Mouse (Mus musculus): Measurements from ENCODE around the gene C130050O18Rik. TPM values are rescaled to one million over a fixed set of nuclear protein-coding genes. Genes with fewer than 3 reads are reported as not detected.

C130050O18Rik gene
- 0.12 and 0.29 TPM in 2 replicates for polyA plus RNA-seq (2014; fragmentation: Nextera tagmentation; extraction: Ambion mirVana)

DNA sequence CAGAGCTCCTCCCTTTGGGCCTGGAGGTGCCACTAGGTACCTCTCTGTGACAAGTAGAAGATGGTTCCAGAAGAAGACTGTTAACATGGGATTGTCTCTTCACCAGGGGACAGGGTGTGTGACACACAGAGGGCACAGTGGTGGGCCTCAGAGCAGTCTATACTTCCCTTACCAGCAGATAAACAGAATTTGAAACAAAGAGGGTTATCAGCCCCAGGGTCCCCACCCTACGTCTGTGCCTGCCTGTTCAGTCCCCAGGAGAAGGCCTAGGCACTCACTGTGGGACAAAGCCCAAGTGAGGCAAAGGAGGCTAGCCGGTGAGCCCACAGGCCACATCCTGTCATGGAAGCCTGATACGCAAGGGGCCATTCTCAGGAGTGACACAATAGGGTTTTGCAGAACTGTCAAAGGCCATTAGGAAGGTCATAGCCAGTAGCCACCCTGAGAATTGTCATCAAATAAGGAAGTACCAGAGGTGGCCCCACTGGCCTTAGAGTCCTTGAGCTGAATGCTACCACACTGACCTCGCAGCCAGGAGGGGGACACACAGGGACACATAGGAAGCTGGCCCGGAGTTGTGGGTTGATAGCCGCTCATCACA lies at the start of gene C130050O18Rik:
TSS of gene C130050O18Rik (plus strand) at position 480 of the 601 bp plus-strand sequence.
- H3K27ac ChIP-seq (ENCODE audit: low read depth, low read length) = no peak within 1 kb of the TSS
- H3K4me3 ChIP-seq (ENCODE audit: low read depth, low read length) = no peak within 1 kb of the TSS
- no peaks in the 10 kb centered on the region for H3K4me1 ChIP-seq (ENCODE audit: control insufficient read depth, insufficient read depth, low read length)
- no peak within 1 kb of the TSS for H3K4me2 ChIP-seq
- no peaks in the 10 kb centered on the region for H3K36me3 ChIP-seq (ENCODE audit: control insufficient read depth, insufficient read depth, low read length)
- DNase-seq (ENCODE audit: low spot score, missing footprints) (no peak), ATAC-seq (ENCODE audit: low FRiP score) (no peak)
- H3K27me3 ChIP-seq (ENCODE audit: control insufficient read depth, insufficient read depth, low read length) = no peaks in the 10 kb centered on the region
- WGBS = 84% methylated on average over 6 of the region's 6 CpGs
- no peaks in the 10 kb centered on the region for H3K9me3 ChIP-seq (ENCODE audit: control insufficient read depth, low read length)
- no peak within 1 kb of the TSS for H3K9ac ChIP-seq (ENCODE audit: low read length)

DNA sequence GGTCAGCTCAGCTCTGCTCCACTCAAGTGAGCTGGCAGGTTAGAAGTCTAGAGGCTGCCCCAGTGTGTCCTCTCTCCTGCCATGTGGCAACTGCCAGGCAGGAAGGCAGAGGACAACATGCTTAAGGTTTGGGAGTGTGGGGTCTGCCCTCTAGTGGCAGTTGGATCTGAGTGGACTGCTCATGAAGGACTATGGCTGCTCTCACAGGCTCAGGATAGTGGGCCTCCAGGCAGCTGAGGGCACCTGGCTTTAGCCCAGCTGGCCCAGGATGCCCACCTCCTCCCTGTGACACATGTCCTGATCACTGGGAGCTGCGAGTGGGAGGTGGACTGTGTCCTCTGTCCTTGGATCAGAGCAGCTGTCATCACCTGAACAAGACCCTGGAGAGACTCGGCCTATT lies 46.4 kb upstream of the C130050O18Rik start:
- H3K9ac ChIP-seq (ENCODE audit: low read length) = no peak overlapping the region
- no peaks in the 10 kb centered on the region for H3K9me3 ChIP-seq (ENCODE audit: control insufficient read depth, low read length)
- no peaks in the 10 kb centered on the region for H3K4me1 ChIP-seq (ENCODE audit: control insufficient read depth, insufficient read depth, low read length)
- H3K4me2 ChIP-seq = no peak overlapping the region
- DNase-seq (ENCODE audit: low spot score, missing footprints) = no peak
- ATAC-seq (ENCODE audit: low FRiP score) = peak; percentile 15; the same call in 1 of the 2 replicates
- 81% methylated on average over 2 of the region's 2 CpGs for WGBS
- H3K36me3 ChIP-seq (ENCODE audit: control insufficient read depth, insufficient read depth, low read length) = no peaks in the 10 kb centered on the region
- H3K4me3 ChIP-seq (ENCODE audit: low read depth, low read length) = no peak overlapping the region
- no peak overlapping the region for H3K27ac ChIP-seq (ENCODE audit: low read depth, low read length)
- H3K27me3 ChIP-seq (ENCODE audit: control insufficient read depth, insufficient read depth, low read length) = no peaks in the 10 kb centered on the region

DNA sequence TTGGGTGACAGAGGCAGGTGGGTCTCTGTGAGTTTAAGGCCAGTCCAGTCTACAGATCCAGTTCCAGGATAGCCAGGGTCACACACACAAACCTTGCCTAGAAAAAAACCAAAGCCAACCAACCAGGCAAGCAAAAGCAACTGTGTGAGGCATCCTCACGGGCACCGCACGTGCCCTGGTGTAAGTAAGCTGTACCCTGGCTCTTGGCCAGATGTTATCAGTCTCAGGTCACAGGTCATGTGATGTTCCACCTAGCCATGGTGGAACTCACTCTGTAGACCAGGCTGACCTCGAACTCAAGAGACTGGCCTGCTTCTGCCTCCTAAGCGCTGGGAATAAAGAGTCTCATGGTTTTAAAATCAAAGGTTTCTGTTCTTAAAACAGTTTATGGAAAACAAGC lies 45.8 kb upstream of the C130050O18Rik start:
- Histone ChIP-seq H3K9me3 (ENCODE audit: control insufficient read depth, low read length) (no peaks in the 10 kb centered on the region), H3K9ac (ENCODE audit: low read length) (no peak overlapping the region), H3K36me3 (ENCODE audit: control insufficient read depth, insufficient read depth, low read length) (no peaks in the 10 kb centered on the region), H3K4me3 (ENCODE audit: low read depth, low read length) (no peak overlapping the region), H3K4me2 (no peak overlapping the region), H3K27ac (ENCODE audit: low read depth, low read length) (no peak overlapping the region), H3K4me1 (ENCODE audit: control insufficient read depth, insufficient read depth, low read length) (no peaks in the 10 kb centered on the region), H3K27me3 (ENCODE audit: control insufficient read depth, insufficient read depth, low read length) (no peaks in the 10 kb centered on the region)
- no peak for ATAC-seq (ENCODE audit: low FRiP score)
- no peak for DNase-seq (ENCODE audit: low spot score, missing footprints)
- 94% methylated on average over 5 of the region's 5 CpGs for WGBS

DNA sequence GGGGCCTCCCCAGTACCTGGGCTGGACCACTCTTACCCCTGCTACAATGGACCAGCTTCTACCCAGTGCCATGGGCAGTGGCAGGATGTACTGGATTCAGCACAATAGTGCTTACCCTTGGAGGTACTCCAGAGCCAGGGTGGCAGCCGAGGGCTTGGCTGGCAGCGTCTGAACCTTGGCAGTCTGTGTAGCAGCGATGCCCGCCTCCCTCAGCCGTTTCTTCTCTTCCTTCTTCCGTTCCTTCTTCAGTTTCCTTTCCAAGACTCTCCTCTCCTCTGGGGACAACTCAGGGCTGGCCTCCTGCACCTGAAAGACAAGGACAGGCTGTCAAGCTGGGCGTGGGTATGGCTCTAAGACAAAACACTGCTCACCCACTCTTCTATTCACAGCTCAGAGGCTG lies 41.2 kb upstream of the C130050O18Rik start:
- no peaks in the 10 kb centered on the region for H3K27me3 ChIP-seq (ENCODE audit: control insufficient read depth, insufficient read depth, low read length)
- H3K4me2 ChIP-seq = no peak overlapping the region
- no peak for DNase-seq (ENCODE audit: low spot score, missing footprints)
- ATAC-seq (ENCODE audit: low FRiP score) = no peak
- H3K4me3 ChIP-seq (ENCODE audit: low read depth, low read length) = no peak overlapping the region
- no peak overlapping the region for H3K27ac ChIP-seq (ENCODE audit: low read depth, low read length)
- no peaks in the 10 kb centered on the region for H3K36me3 ChIP-seq (ENCODE audit: control insufficient read depth, insufficient read depth, low read length)
- no peaks in the 10 kb centered on the region for H3K9me3 ChIP-seq (ENCODE audit: control insufficient read depth, low read length)
- H3K4me1 ChIP-seq (ENCODE audit: control insufficient read depth, insufficient read depth, low read length) = peaks cover 3% of the 10 kb centered on the region
- no peak overlapping the region for H3K9ac ChIP-seq (ENCODE audit: low read length)
- WGBS = 72% methylated on average over 7 of the region's 7 CpGs

DNA sequence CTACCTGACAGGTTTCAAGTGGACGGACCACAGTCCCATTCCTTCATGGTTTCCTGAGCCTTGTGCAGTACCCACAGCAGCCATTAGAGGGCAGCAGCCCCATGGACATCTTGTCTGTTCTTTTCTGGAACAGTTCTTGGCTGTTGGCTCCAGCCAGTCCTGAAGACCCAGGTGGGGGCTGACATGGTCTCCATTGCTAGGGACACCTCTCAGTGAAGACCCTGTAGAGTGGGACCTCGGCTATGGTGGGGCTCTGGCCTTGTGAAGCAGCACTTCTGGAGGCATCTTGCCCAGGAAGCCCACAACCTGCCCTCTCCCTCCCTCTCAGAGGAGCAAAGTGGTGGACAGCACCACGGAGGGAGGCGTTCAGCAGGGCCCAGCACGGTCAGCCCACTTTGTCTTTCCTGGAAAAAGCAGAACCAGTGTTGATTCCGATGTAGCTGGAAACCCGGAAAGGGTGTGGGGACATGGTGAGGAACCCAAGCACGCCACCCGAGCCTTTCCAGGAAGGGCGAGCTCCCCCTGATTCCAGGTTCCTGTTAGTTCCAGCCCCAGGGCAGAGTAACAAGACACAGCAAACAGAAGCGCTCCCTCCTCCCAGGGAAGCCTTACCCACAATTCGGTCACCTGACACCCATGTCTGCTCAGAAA lies 40.7 kb upstream of the C130050O18Rik start:
- Histone ChIP-seq H3K27ac (ENCODE audit: low read depth, low read length) (no peak overlapping the region), H3K9me3 (ENCODE audit: control insufficient read depth, low read length) (no peaks in the 10 kb centered on the region), H3K9ac (ENCODE audit: low read length) (no peak overlapping the region; the same call in 1 of the 2 replicates), H3K36me3 (ENCODE audit: control insufficient read depth, insufficient read depth, low read length) (no peaks in the 10 kb centered on the region), H3K27me3 (ENCODE audit: control insufficient read depth, insufficient read depth, low read length) (no peaks in the 10 kb centered on the region), H3K4me2 (no peak overlapping the region), H3K4me3 (ENCODE audit: low read depth, low read length) (no peak overlapping the region), H3K4me1 (ENCODE audit: control insufficient read depth, insufficient read depth, low read length) (peaks cover 3% of the 10 kb centered on the region)
- DNase-seq (ENCODE audit: low spot score, missing footprints) (peak; percentile 99), ATAC-seq (ENCODE audit: low FRiP score) (peak; percentile 54)
- WGBS = 40% methylated on average over 12 of the region's 12 CpGs

DNA sequence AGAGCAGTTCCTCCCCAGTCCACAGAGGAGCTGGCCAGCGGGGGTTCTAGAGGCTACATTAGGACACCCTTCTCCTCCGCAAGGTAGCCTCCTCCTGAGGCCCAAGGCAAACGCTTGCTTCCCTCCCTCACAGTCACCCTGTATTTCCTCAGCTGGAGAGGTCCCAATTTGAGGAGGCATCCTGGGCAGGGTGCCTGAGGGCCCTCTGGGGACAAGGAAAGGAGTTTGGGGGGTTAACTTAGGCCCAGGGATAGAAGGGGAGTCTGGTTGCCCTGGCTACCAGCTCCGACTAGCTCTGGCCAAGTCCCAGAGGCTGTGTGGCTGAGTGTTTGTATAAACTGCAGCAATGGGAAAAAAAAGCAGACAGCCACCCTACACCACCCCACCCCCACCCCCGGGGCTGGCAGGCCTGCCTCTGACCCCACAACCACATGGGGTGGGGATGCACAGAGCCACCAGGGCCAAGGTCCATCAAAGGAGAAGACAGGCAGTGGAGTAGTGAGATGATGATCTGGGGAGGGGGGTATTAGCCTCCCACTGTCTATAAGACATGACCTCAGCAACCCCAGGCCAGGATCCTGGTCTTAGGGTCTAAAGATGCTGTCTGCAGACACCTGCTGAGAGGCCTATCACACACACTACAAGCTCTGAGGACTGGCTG lies 40.0 kb upstream of the C130050O18Rik start:
- no peak overlapping the region; the same call in 1 of the 2 replicates for H3K9ac ChIP-seq (ENCODE audit: low read length)
- no peak overlapping the region for H3K27ac ChIP-seq (ENCODE audit: low read depth, low read length)
- peaks cover 3% of the 10 kb centered on the region for H3K4me1 ChIP-seq (ENCODE audit: control insufficient read depth, insufficient read depth, low read length)
- no peak overlapping the region for H3K4me3 ChIP-seq (ENCODE audit: low read depth, low read length)
- no peaks in the 10 kb centered on the region for H3K27me3 ChIP-seq (ENCODE audit: control insufficient read depth, insufficient read depth, low read length)
- peak; percentile 91 for DNase-seq (ENCODE audit: low spot score, missing footprints)
- peak; percentile 26; the same call in 1 of the 2 replicates for ATAC-seq (ENCODE audit: low FRiP score)
- WGBS = 35% methylated on average over 5 of the region's 5 CpGs
- H3K9me3 ChIP-seq (ENCODE audit: control insufficient read depth, low read length) = no peaks in the 10 kb centered on the region
- no peak overlapping the region for H3K4me2 ChIP-seq
- no peaks in the 10 kb centered on the region for H3K36me3 ChIP-seq (ENCODE audit: control insufficient read depth, insufficient read depth, low read length)

DNA sequence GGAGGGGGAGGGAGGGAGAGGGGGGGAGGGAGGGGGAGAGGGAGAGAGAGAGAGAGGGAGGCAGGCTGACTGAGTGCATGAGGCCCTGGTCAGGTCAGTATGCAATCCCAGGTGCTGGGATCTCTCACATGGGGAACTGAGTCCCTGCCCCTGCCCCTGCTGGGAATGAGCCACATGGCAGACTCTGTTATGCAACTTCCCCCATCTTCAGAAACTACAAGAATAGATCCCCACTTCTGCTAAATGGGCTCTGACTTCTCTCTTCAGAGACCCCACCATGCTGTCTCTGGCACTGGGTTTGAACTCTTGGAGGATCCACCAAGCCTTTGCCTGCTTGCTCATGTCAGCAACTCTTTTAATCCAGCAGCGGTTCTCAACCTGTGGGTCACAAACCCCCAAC lies 39.3 kb upstream of the C130050O18Rik start:
- no peak overlapping the region for H3K9ac ChIP-seq (ENCODE audit: low read length)
- 72% methylated on average over 1 of the region's 1 CpGs for WGBS
- H3K27me3 ChIP-seq (ENCODE audit: control insufficient read depth, insufficient read depth, low read length) = no peaks in the 10 kb centered on the region
- no peak for ATAC-seq (ENCODE audit: low FRiP score)
- H3K27ac ChIP-seq (ENCODE audit: low read depth, low read length) = no peak overlapping the region
- H3K4me1 ChIP-seq (ENCODE audit: control insufficient read depth, insufficient read depth, low read length) = peaks cover 3% of the 10 kb centered on the region
- H3K4me2 ChIP-seq = no peak overlapping the region
- H3K4me3 ChIP-seq (ENCODE audit: low read depth, low read length) = no peak overlapping the region
- no peaks in the 10 kb centered on the region for H3K9me3 ChIP-seq (ENCODE audit: control insufficient read depth, low read length)
- H3K36me3 ChIP-seq (ENCODE audit: control insufficient read depth, insufficient read depth, low read length) = no peaks in the 10 kb centered on the region
- DNase-seq (ENCODE audit: low spot score, missing footprints) = no peak

DNA sequence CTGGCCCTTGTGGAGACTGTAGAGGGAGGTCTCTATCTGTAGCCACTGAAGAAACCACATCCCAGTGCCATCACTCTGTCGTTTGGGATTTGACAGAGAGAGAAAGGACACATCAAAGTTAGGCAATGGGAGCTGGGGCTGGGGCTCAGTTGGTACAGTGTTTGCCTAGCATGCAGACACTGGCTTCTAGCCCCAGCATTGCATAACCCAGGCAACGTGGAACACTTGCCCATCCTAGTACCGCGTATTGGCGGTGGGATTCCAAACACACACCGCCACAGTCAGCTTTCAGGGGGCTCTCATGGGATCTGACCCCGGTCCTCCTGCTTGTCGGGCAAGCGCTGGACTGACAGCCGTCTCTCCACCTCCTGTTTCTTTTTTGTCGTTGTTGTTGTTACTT lies 38.6 kb upstream of the C130050O18Rik start:
- Histone ChIP-seq H3K4me2 (no peak overlapping the region), H3K27ac (ENCODE audit: low read depth, low read length) (no peak overlapping the region), H3K9ac (ENCODE audit: low read length) (no peak overlapping the region), H3K4me1 (ENCODE audit: control insufficient read depth, insufficient read depth, low read length) (peaks cover 3% of the 10 kb centered on the region), H3K27me3 (ENCODE audit: control insufficient read depth, insufficient read depth, low read length) (no peaks in the 10 kb centered on the region), H3K9me3 (ENCODE audit: control insufficient read depth, low read length) (no peaks in the 10 kb centered on the region), H3K4me3 (ENCODE audit: low read depth, low read length) (no peak overlapping the region), H3K36me3 (ENCODE audit: control insufficient read depth, insufficient read depth, low read length) (no peaks in the 10 kb centered on the region)
- ATAC-seq (ENCODE audit: low FRiP score) = no peak
- no peak for DNase-seq (ENCODE audit: low spot score, missing footprints)
- WGBS = 84% methylated on average over 11 of the region's 11 CpGs

DNA sequence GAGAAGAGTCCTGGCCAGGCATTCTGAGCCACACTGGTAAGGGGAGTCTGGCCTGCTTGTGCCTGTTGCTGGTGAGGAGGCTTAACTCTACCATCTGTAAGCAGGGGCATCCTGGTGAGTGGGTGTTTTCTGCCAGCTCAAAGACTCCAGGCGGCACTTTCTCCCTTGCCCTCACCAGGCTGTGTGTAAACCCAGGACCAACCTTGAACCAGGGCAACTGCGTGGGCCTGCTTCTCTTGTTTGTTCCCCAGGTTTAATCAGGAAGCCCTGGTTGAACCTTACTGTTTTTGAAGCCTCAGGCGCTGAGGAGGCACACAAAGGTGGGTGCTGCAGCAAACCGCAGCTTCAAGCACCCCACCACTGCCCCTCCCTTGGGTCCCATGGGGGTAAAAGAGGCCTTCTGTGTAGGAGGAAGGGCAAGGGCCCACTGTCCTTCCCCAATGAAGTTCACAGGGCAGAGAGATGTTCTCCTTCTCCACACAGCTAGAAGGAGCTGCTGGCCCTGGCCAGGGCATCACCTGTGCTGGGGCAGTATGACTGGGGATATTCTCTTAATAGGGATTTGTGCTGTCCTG lies 37.1 kb upstream of the C130050O18Rik start:
- H3K9ac ChIP-seq (ENCODE audit: low read length) = no peak overlapping the region
- peaks cover 9% of the 10 kb centered on the region for H3K4me1 ChIP-seq (ENCODE audit: control insufficient read depth, insufficient read depth, low read length)
- H3K4me2 ChIP-seq = no peak overlapping the region
- no peaks in the 10 kb centered on the region for H3K36me3 ChIP-seq (ENCODE audit: control insufficient read depth, insufficient read depth, low read length)
- H3K4me3 ChIP-seq (ENCODE audit: low read depth, low read length) = no peak overlapping the region
- H3K27me3 ChIP-seq (ENCODE audit: control insufficient read depth, insufficient read depth, low read length) = no peaks in the 10 kb centered on the region
- H3K9me3 ChIP-seq (ENCODE audit: control insufficient read depth, low read length) = no peaks in the 10 kb centered on the region
- 94% methylated on average over 4 of the region's 4 CpGs for WGBS
- no peak overlapping the region for H3K27ac ChIP-seq (ENCODE audit: low read depth, low read length)
- ATAC-seq (ENCODE audit: low FRiP score) = no peak
- no peak for DNase-seq (ENCODE audit: low spot score, missing footprints)
